Mouse (Mus musculus) liver, embryonic 12.5 days (tissue): Measurements from ENCODE around the gene Alg13. TPM values are rescaled to one million over a fixed set of nuclear protein-coding genes. Genes with fewer than 3 reads are reported as not detected.

Source experiments
- ATAC-seq: fragments of 200-750 bp; cut with Nextera tagmentation; 2 replicates; pipeline ENCODE4 v1.8.0; 2017; ENCODE audit warnings: moderate number of reproducible peaks, mild to moderate bottlenecking, moderate library complexity
- H3K27ac ChIP-seq: fragments of 300-500 bp; sonication (generic); 2 replicates; pipeline ENCODE4 v1.5.1; 2016; ENCODE audit warnings: mild to moderate bottlenecking
- H3K27me3 ChIP-seq: fragments of 300-500 bp; sonication (generic); replicated peaks from 2 replicates; pipeline ENCODE4 v1.6.1; 2016; ENCODE audit warnings: mild to moderate bottlenecking, moderate library complexity
- H3K36me3 ChIP-seq: fragments of 300-500 bp; sonication (generic); 2 replicates; pipeline ENCODE4 v1.6.1; 2016; ENCODE audit warnings: mild to moderate bottlenecking, moderate library complexity
- H3K4me1 ChIP-seq: fragments of 300-500 bp; sonication (generic); 2 replicates; pipeline ENCODE4 v1.6.1; 2016
- H3K4me2 ChIP-seq: fragments of 300-500 bp; sonication (generic); 2 replicates; pipeline ENCODE4 v1.6.1; 2016; ENCODE audit warnings: mild to moderate bottlenecking, moderate library complexity
- H3K4me3 ChIP-seq: fragments of 300-500 bp; sonication (generic); 2 replicates; pipeline ENCODE4 v1.5.1; 2016; ENCODE audit warnings: mild to moderate bottlenecking, moderate library complexity
- H3K9ac ChIP-seq: fragments of 300-500 bp; sonication (generic); 2 replicates; pipeline ENCODE4 v1.6.1; 2016; ENCODE audit warnings: mild to moderate bottlenecking, moderate library complexity
- H3K9me3 ChIP-seq: fragments of 300-500 bp; sonication (generic); replicated peaks from 2 replicates; pipeline ENCODE4 v1.6.1; 2016; ENCODE audit warnings: mild to moderate bottlenecking, moderate library complexity
- WGBS: fragments of 180-500 bp; shearing (Covaris S2); methylation state at CpG from one replicate; pipeline ENCODE4 v1.1.7; 2016; ENCODE audit not compliant: insufficient replicate concordance; 5-methylcytosine and 5-hydroxymethylcytosine counted together
- polyA plus RNA-seq: library from polyadenylated mRNA; unstranded; fragments of >200 nt; fragmentation: Nextera tagmentation; extraction: Ambion mirVana; gene quantifications from 2 replicates; pipeline ENCODE4 v1.2.1, GENCODE M21; 2016

Alg13 gene
- polyA plus RNA-seq, result 15.7 and 18.8 TPM in 2 replicates

DNA sequence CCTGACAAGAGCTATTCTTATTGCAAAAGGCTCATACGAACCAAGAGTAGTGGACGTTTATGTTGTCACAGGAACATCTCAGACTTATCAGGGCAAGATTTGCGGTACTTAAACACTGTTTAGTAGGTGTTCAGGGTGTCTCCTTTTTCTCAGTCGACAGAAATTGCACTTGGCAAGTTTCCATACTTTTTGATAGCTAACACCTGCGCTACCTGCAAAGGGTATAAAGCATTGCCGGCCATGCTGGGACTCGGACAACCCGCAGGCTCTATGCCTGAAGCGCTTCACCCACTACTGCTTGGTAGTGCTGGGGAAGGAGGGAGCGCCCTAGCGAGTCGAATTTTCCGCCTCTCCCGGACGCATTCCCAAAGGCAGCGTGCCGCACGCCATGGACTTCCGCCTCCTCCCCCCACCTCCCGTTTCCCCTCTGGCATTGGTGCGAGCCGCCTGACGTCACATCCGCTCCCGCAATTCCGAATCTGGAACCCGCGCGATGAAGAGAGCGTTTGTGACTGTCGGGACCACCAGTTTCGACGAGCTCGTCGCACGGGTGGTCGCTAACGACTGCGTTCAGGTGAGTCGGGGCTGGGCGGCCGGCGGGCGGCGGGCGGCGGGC is at the start of gene Alg13:
Gene Alg13, plus strand, starts transcription at position 257 of the 616 bp plus-strand sequence.
- peak within 1 kb of the TSS; percentile 71 for H3K4me3 ChIP-seq
- H3K4me1 ChIP-seq, result peaks cover 15% of the 10 kb centered on the region
- WGBS, result 4% methylated on average over 41 of the region's 47 CpGs
- peak within 1 kb of the TSS; percentile 88 for H3K4me2 ChIP-seq
- H3K9me3 ChIP-seq, result no peaks in the 10 kb centered on the region
- H3K27ac ChIP-seq, result peak within 1 kb of the TSS; percentile 73
- ATAC-seq, result peak; percentile 88
- H3K27me3 ChIP-seq, result peaks cover 9% of the 10 kb centered on the region
- H3K36me3 ChIP-seq, result peaks cover 4% of the 10 kb centered on the region; the same call in 1 of the 2 replicates
- peak within 1 kb of the TSS; percentile 77 for H3K9ac ChIP-seq

DNA sequence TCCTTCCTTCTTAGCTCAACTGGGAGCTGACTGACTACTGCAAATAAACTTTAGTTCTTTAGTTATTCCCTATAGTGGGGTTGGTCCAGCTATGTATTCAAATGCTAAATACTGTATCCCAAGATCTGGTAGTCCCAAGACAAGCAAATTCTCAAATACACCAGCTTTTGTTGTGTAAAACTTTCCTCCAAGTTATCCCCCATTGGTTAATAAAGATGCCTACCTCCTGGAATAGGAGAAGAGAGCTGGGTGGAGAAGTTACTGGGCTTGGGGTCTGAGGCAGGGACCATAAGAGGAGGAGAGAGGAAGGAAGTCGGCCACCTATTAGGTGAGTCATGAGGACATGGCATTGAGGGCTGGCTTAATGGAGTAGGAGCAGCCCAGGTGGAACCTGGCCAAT is 49.0 kb upstream of the Alg13 start:
- H3K4me2 ChIP-seq, result no peak overlapping the region
- H3K4me1 ChIP-seq, result no peaks in the 10 kb centered on the region
- 50% methylated on average over 1 of the region's 1 CpGs for WGBS
- H3K9me3 ChIP-seq, result no peaks in the 10 kb centered on the region
- no peak overlapping the region for H3K9ac ChIP-seq
- H3K4me3 ChIP-seq, result no peak overlapping the region
- no peaks in the 10 kb centered on the region for H3K36me3 ChIP-seq
- H3K27ac ChIP-seq, result no peak overlapping the region
- H3K27me3 ChIP-seq, result no peaks in the 10 kb centered on the region
- no peak for ATAC-seq

DNA sequence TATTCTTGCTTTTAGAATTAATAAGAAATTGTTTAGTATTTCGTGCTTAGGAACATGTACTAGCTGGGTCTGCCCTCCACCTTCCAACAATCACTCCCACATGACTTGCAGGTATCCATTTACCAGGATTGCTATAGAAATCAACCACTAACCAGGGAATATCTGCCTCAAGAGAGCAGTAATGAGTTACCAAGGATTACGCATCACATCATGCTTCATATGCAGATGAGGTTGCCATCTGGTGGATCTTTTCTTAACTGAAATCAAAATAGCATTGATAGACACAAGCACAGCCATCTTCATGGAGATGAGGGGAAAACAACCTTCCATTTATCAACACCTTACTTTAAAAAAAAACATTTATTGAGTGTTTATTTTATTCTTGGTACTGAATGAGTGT is 16.1 kb upstream of the Alg13 start:
- Histone ChIP-seq H3K4me3 (no peak overlapping the region), H3K4me1 (no peaks in the 10 kb centered on the region), H3K27me3 (no peaks in the 10 kb centered on the region), H3K9me3 (no peaks in the 10 kb centered on the region), H3K36me3 (no peaks in the 10 kb centered on the region), H3K4me2 (no peak overlapping the region), H3K9ac (no peak overlapping the region), H3K27ac (no peak overlapping the region)
- no peak for ATAC-seq
- 69% methylated on average over 2 of the region's 2 CpGs for WGBS

DNA sequence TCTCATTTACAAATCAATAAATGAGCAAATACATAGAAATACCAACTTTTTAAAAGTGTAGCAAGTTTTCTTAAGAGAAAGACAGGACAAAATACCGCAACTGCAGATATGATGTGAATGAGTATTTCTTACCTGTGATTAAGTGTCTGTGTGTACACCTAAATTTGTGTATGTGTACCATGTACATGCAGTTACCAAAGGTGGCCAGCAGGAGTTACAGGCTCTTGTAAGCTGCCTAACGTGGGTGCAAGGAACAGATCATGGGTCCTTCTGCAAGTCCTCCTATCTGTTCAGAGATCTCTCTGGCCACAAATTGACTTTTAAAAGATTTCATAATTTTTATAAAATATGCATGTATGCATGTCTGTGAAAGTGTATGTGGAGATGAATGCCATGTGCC is 11.9 kb upstream of the Alg13 start:
- H3K4me3 ChIP-seq, result no peak overlapping the region
- no peaks in the 10 kb centered on the region for H3K36me3 ChIP-seq
- H3K9me3 ChIP-seq, result no peaks in the 10 kb centered on the region
- H3K4me2 ChIP-seq, result no peak overlapping the region
- H3K4me1 ChIP-seq, result no peaks in the 10 kb centered on the region
- ATAC-seq, result no peak
- no peak overlapping the region for H3K9ac ChIP-seq
- no peaks in the 10 kb centered on the region for H3K27me3 ChIP-seq
- no peak overlapping the region for H3K27ac ChIP-seq
- WGBS, result 72% methylated on average over 2 of the region's 2 CpGs

DNA sequence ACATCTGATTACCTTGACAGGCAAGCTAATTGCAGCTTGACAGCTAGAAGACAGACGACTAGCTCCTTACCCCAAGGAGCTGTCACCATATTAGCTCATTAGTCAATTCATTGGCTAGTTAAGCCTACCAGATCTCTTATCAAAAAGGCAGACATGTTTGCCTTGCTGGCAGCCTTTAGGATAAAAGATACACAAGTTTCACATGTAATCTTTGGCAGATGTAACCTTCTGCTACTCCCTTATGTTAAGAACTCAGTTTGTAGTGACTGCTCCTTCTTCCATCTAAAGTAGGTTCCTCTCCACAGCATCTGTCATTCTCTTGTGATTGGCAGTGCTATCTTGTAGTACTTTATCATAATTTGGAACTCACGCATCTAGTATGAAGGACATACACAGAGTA is 3.6 kb upstream of the Alg13 start:
- no peaks in the 10 kb centered on the region for H3K36me3 ChIP-seq
- peaks cover 9% of the 10 kb centered on the region for H3K27me3 ChIP-seq
- H3K4me1 ChIP-seq, result peaks cover 10% of the 10 kb centered on the region
- 55% methylated on average over 2 of the region's 2 CpGs for WGBS
- H3K27ac ChIP-seq, result no peak overlapping the region
- ATAC-seq, result no peak
- no peak overlapping the region for H3K4me2 ChIP-seq
- H3K4me3 ChIP-seq, result no peak overlapping the region
- no peaks in the 10 kb centered on the region for H3K9me3 ChIP-seq
- H3K9ac ChIP-seq, result no peak overlapping the region

DNA sequence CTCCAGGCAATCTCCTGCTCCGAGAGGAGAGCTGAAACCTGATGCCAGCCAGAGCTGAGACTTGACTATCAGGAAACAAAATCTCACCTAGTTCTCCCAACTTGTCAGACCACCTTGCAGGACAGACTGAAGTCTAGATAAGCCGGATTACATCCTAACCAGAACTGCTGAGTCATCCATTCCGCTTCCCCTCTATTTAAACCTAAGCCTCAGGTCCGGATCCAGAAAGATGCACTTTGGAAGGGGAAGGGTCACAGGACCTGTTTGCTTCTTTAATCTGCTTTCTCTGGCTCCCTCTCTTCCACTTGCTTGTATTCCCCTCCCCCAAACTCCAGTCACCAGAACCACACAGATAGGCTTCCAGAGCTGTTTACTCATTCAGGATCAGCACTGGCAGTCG is 2.6 kb upstream of the Alg13 start:
- H3K36me3 ChIP-seq, result no peaks in the 10 kb centered on the region
- H3K4me2 ChIP-seq, result no peak overlapping the region
- H3K4me3 ChIP-seq, result no peak overlapping the region
- no peak overlapping the region for H3K9ac ChIP-seq
- peaks cover 15% of the 10 kb centered on the region for H3K4me1 ChIP-seq
- 19% methylated on average over 5 of the region's 5 CpGs for WGBS
- ATAC-seq, result no peak
- no peak overlapping the region for H3K27ac ChIP-seq
- H3K27me3 ChIP-seq, result peaks cover 9% of the 10 kb centered on the region
- no peaks in the 10 kb centered on the region for H3K9me3 ChIP-seq

GRCm38 (mm10) chrX:144316004-144316403 is 1.6 kb upstream of the Alg13 start:
- Histone ChIP-seq H3K4me2 (no peak overlapping the region), H3K9me3 (no peaks in the 10 kb centered on the region), H3K9ac (no peak overlapping the region), H3K4me3 (no peak overlapping the region), H3K4me1 (peaks cover 15% of the 10 kb centered on the region), H3K27me3 (peaks cover 9% of the 10 kb centered on the region), H3K36me3 (no peaks in the 10 kb centered on the region), H3K27ac (no peak overlapping the region)
- 53% methylated on average over 5 of the region's 5 CpGs for WGBS
- no peak for ATAC-seq

- peaks cover 4% of the 10 kb centered on the region; the same call in 1 of the 2 replicates for H3K36me3 ChIP-seq
- ATAC-seq, result peak; percentile 82
- H3K9me3 ChIP-seq, result no peaks in the 10 kb centered on the region
- peaks cover 15% of the 10 kb centered on the region for H3K4me1 ChIP-seq
- peak overlapping the region; percentile 71 for H3K4me3 ChIP-seq
- peak overlapping the region; percentile 88 for H3K4me2 ChIP-seq
- peak overlapping the region; percentile 77 for H3K9ac ChIP-seq
- peaks cover 9% of the 10 kb centered on the region for H3K27me3 ChIP-seq
- 9% methylated on average over 37 of the region's 53 CpGs for WGBS
- peak overlapping the region; percentile 73 for H3K27ac ChIP-seq
Measured at GRCm38 (mm10) chrX:144318164-144318979, 768 bp downstream of the Alg13 start.

- Histone ChIP-seq H3K27me3 (peaks cover 9% of the 10 kb centered on the region), H3K9ac (no peak overlapping the region), H3K27ac (no peak overlapping the region), H3K4me2 (peak overlapping the region; percentile 88), H3K4me3 (peak overlapping the region; percentile 71), H3K36me3 (peaks cover 4% of the 10 kb centered on the region; the same call in 1 of the 2 replicates), H3K4me1 (peaks cover 15% of the 10 kb centered on the region), H3K9me3 (no peaks in the 10 kb centered on the region)
- no peak for ATAC-seq
- 36% methylated on average over 9 of the region's 9 CpGs for WGBS
Measured at GRCm38 (mm10) chrX:144319366-144319765, 1.8 kb downstream of the Alg13 start.

- Histone ChIP-seq H3K4me3 (no peak overlapping the region), H3K4me1 (no peaks in the 10 kb centered on the region), H3K27me3 (no peaks in the 10 kb centered on the region), H3K27ac (no peak overlapping the region), H3K9ac (no peak overlapping the region), H3K36me3 (peaks cover 10% of the 10 kb centered on the region; the same call in 1 of the 2 replicates), H3K4me2 (no peak overlapping the region), H3K9me3 (no peaks in the 10 kb centered on the region)
- ATAC-seq, result no peak
Measured at GRCm38 (mm10) chrX:144325375-144325774, 7.8 kb downstream of the Alg13 start.

DNA sequence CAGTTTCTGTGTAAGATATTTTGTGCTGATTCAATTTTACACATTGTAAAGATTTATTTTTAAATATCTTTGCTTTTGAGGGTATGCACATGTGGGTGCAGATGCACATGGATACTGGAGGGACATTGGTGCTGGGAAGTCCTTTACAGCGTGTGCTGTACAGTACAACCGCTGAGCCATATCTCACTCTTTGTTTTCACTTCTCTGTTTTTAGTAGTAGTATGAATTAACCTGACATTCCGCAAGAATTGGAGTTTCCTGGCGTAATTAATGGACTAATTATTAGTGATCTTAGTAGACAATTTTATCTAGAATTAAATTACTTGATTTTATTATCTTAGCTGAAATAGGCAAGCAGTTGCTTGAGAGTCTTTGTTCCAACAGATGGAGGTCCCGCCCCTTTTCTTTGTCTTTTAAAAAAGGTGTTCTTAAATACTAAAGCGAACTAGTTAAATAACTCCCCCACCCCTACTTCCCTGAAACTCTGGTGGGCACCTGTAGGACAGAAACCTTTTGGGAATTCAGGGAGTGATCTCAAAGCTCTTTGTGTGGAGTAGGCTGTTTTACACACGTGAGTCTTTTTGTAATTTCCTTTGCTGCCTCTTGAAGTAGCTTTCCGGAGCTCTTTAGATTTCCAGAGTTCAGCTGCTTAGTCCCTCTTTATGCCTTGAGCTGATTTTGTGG is 17.9 kb downstream of the Alg13 start:
- Histone ChIP-seq H3K4me3 (no peak overlapping the region), H3K27ac (no peak overlapping the region), H3K27me3 (no peaks in the 10 kb centered on the region), H3K4me2 (no peak overlapping the region), H3K9ac (no peak overlapping the region), H3K9me3 (no peaks in the 10 kb centered on the region), H3K4me1 (no peaks in the 10 kb centered on the region), H3K36me3 (no peaks in the 10 kb centered on the region)
- no peak for ATAC-seq
- WGBS, result 70% methylated on average over 8 of the region's 8 CpGs

DNA sequence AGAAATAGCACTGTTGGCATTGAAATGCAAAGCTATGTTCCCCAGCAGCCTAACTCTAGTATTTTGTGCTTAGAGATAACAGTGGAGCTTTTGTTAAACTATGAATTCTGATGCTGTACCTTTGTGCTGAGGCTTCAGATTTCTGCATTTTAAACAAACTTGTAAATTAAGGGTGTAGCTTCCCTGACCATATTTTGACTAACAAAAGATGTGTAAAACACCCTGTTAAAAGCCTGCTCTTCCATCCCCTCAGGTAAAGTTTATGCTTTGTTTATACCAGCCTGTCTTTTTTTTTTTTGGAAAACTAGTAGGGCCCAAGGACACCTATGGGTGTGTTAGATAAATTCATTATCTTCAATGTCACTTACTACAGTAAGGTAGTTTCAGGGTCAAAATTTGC is 20.3 kb downstream of the Alg13 start:
- Histone ChIP-seq H3K4me2 (no peak overlapping the region), H3K36me3 (no peaks in the 10 kb centered on the region), H3K27ac (no peak overlapping the region), H3K27me3 (no peaks in the 10 kb centered on the region), H3K9ac (no peak overlapping the region), H3K9me3 (no peaks in the 10 kb centered on the region), H3K4me3 (no peak overlapping the region), H3K4me1 (no peaks in the 10 kb centered on the region)
- ATAC-seq, result no peak
